Mouse (Mus musculus) kidney, embryonic 15.5 days (tissue): ENCODE measurements around the gene Sptlc2. TPM values are rescaled to one million over a fixed set of nuclear protein-coding genes. Genes with fewer than 3 reads are reported as not detected.

Experiments used
- ATAC-seq: fragments of 200-750 bp; cut with Nextera tagmentation; replicated peaks from 2 replicates; pipeline ENCODE4 v1.8.0; 2017; ENCODE audit warnings: moderate TSS enrichment; ENCODE audit not compliant: low FRiP score
- H3K27ac ChIP-seq: fragments of 300-500 bp; sonication (generic); 2 replicates; pipeline ENCODE4 v1.5.1; 2015; ENCODE audit warnings: mild to moderate bottlenecking, inconsistent platforms
- H3K27me3 ChIP-seq: fragments of 300-500 bp; sonication (generic); 2 replicates; pipeline ENCODE4 v1.6.1; 2015; ENCODE audit warnings: inconsistent platforms
- H3K36me3 ChIP-seq: fragments of 300-500 bp; sonication (generic); 2 replicates; pipeline ENCODE4 v1.6.1; 2015; ENCODE audit warnings: inconsistent platforms
- H3K4me1 ChIP-seq: fragments of 300-500 bp; sonication (generic); 2 replicates; pipeline ENCODE4 v1.6.1; 2015; ENCODE audit warnings: inconsistent platforms
- H3K4me2 ChIP-seq: fragments of 300-500 bp; sonication (generic); 2 replicates; pipeline ENCODE4 v1.6.1; 2015; ENCODE audit warnings: moderate library complexity, mild to moderate bottlenecking, inconsistent platforms
- H3K4me3 ChIP-seq: fragments of 300-500 bp; sonication (generic); replicated peaks from 2 replicates; pipeline ENCODE4 v1.5.1; 2015; ENCODE audit warnings: mild to moderate bottlenecking, inconsistent platforms
- H3K9ac ChIP-seq: fragments of 300-500 bp; sonication (generic); 2 replicates; pipeline ENCODE4 v1.6.1; 2015; ENCODE audit warnings: mild to moderate bottlenecking, inconsistent platforms
- H3K9me3 ChIP-seq: fragments of 300-500 bp; sonication (generic); replicated peaks from 2 replicates; pipeline ENCODE4 v1.6.1; 2016; ENCODE audit warnings: inconsistent platforms
- WGBS: fragments of 180-500 bp; shearing (Covaris S2); methylation state at CpG from one replicate; pipeline ENCODE4 v1.1.7; 2015; ENCODE audit warnings: mixed read lengths; 5-methylcytosine and 5-hydroxymethylcytosine counted together
- polyA plus RNA-seq: library from polyadenylated mRNA; unstranded; fragments of >200 nt; fragmentation: Nextera tagmentation; extraction: Ambion mirVana; gene quantifications from 2 replicates; pipeline ENCODE4 v1.2.1, GENCODE M21; 2015

The Sptlc2 gene
- polyA plus RNA-seq = 75.4 and 78.5 TPM in 2 replicates

- under 1% methylated on average over 45 of the region's 45 CpGs for WGBS
- no peaks in the 10 kb centered on the region for H3K9me3 ChIP-seq
- peak within 1 kb of the TSS; percentile 90 for H3K9ac ChIP-seq
- no peaks in the 10 kb centered on the region for H3K27me3 ChIP-seq
- peaks cover 13% of the 10 kb centered on the region for H3K4me1 ChIP-seq
- peak within 1 kb of the TSS; percentile 89 for H3K27ac ChIP-seq
- no peaks in the 10 kb centered on the region for H3K36me3 ChIP-seq
- peak; percentile 99 for ATAC-seq
- peak within 1 kb of the TSS; percentile 94 for H3K4me2 ChIP-seq
- H3K4me3 ChIP-seq = peak within 1 kb of the TSS; percentile 99
Observed at GRCm38 (mm10) chr12:87388122-87388774, at the start of gene Sptlc2. Gene Sptlc2 (minus strand): TSS chr12:87388355.

- WGBS = 74% methylated on average over 8 of the region's 8 CpGs
- no peaks in the 10 kb centered on the region for H3K4me1 ChIP-seq
- no peak for ATAC-seq
- no peak overlapping the region for H3K9ac ChIP-seq
- no peak overlapping the region for H3K27ac ChIP-seq
- peaks cover 97% of the 10 kb centered on the region for H3K36me3 ChIP-seq
- H3K27me3 ChIP-seq = no peaks in the 10 kb centered on the region
- no peak overlapping the region for H3K4me2 ChIP-seq
- no peaks in the 10 kb centered on the region for H3K9me3 ChIP-seq
- no peak overlapping the region for H3K4me3 ChIP-seq
Observed at GRCm38 (mm10) chr12:87428885-87429284, 40.7 kb upstream of the Sptlc2 start.

GRCm38 (mm10) chr12:87428295-87428694, 40.1 kb upstream of the Sptlc2 start:
- H3K4me1 ChIP-seq = no peaks in the 10 kb centered on the region
- peaks cover 97% of the 10 kb centered on the region for H3K36me3 ChIP-seq
- H3K4me2 ChIP-seq = no peak overlapping the region
- no peak overlapping the region for H3K9ac ChIP-seq
- 89% methylated on average over 2 of the region's 2 CpGs for WGBS
- ATAC-seq = no peak
- H3K27ac ChIP-seq = no peak overlapping the region
- H3K9me3 ChIP-seq = no peaks in the 10 kb centered on the region
- no peak overlapping the region for H3K4me3 ChIP-seq
- H3K27me3 ChIP-seq = no peaks in the 10 kb centered on the region

GRCm38 (mm10) chr12:87426354-87427031, 38.3 kb upstream of the Sptlc2 start:
- Histone ChIP-seq H3K9ac (no peak overlapping the region), H3K36me3 (peaks cover 87% of the 10 kb centered on the region), H3K4me1 (no peaks in the 10 kb centered on the region), H3K4me2 (no peak overlapping the region), H3K27me3 (no peaks in the 10 kb centered on the region), H3K9me3 (no peaks in the 10 kb centered on the region), H3K27ac (0 out of 2 replicates have a peak overlapping the region, but pooled peaks have one; percentile 10), H3K4me3 (no peak overlapping the region)
- WGBS = 88% methylated on average over 5 of the region's 5 CpGs
- ATAC-seq = no peak

- H3K9ac ChIP-seq = no peak overlapping the region
- H3K4me2 ChIP-seq = no peak overlapping the region
- WGBS = 34% methylated on average over 3 of the region's 3 CpGs
- no peaks in the 10 kb centered on the region for H3K9me3 ChIP-seq
- H3K27ac ChIP-seq = no peak overlapping the region
- H3K4me3 ChIP-seq = no peak overlapping the region
- H3K27me3 ChIP-seq = no peaks in the 10 kb centered on the region
- ATAC-seq = no peak
- H3K36me3 ChIP-seq = peaks cover 67% of the 10 kb centered on the region
- H3K4me1 ChIP-seq = no peaks in the 10 kb centered on the region
Observed at GRCm38 (mm10) chr12:87424516-87424915, 36.4 kb upstream of the Sptlc2 start.

GRCm38 (mm10) chr12:87423700-87424099, 35.5 kb upstream of the Sptlc2 start:
- no peak for ATAC-seq

GRCm38 (mm10) chr12:87421708-87422507, 33.8 kb upstream of the Sptlc2 start:
- Histone ChIP-seq H3K27ac (no peak overlapping the region), H3K9ac (no peak overlapping the region), H3K4me3 (no peak overlapping the region), H3K4me2 (no peak overlapping the region), H3K36me3 (peaks cover 41% of the 10 kb centered on the region), H3K9me3 (no peaks in the 10 kb centered on the region), H3K4me1 (0 out of 2 replicates have a peak, but pooled peaks cover 8% of the 10 kb centered on the region), H3K27me3 (no peaks in the 10 kb centered on the region)
- 81% methylated on average over 5 of the region's 5 CpGs for WGBS
- no peak for ATAC-seq

More at GRCm38 (mm10) chr12:87423700-87424099, 35.5 kb upstream of the Sptlc2 start:
- 0 out of 2 replicates have a peak, but pooled peaks cover 7% of the 10 kb centered on the region for H3K4me1 ChIP-seq
- no peak overlapping the region for H3K27ac ChIP-seq
- peaks cover 59% of the 10 kb centered on the region for H3K36me3 ChIP-seq
- no peaks in the 10 kb centered on the region for H3K27me3 ChIP-seq
- WGBS = 56% methylated on average over 1 of the region's 1 CpGs
- no peak overlapping the region for H3K4me3 ChIP-seq
- no peak overlapping the region for H3K9ac ChIP-seq
- no peaks in the 10 kb centered on the region for H3K9me3 ChIP-seq
- no peak overlapping the region for H3K4me2 ChIP-seq

GRCm38 (mm10) chr12:87419974-87420485, 31.9 kb upstream of the Sptlc2 start:
- H3K4me3 ChIP-seq = no peak overlapping the region
- WGBS = 62% methylated on average over 12 of the region's 12 CpGs
- H3K36me3 ChIP-seq = peaks cover 24% of the 10 kb centered on the region
- no peak overlapping the region for H3K4me2 ChIP-seq
- no peaks in the 10 kb centered on the region for H3K27me3 ChIP-seq
- no peak overlapping the region for H3K9ac ChIP-seq
- ATAC-seq = no peak
- no peak overlapping the region for H3K27ac ChIP-seq
- H3K4me1 ChIP-seq = 0 out of 2 replicates have a peak, but pooled peaks cover 8% of the 10 kb centered on the region
- H3K9me3 ChIP-seq = no peaks in the 10 kb centered on the region

- no peak overlapping the region for H3K27ac ChIP-seq
- H3K36me3 ChIP-seq = peaks cover 15% of the 10 kb centered on the region
- 0 out of 2 replicates have a peak, but pooled peaks cover 8% of the 10 kb centered on the region for H3K4me1 ChIP-seq
- H3K9me3 ChIP-seq = no peaks in the 10 kb centered on the region
- ATAC-seq = peak; percentile 48
- H3K4me3 ChIP-seq = no peak overlapping the region
- no peaks in the 10 kb centered on the region for H3K27me3 ChIP-seq
- no peak overlapping the region for H3K4me2 ChIP-seq
- H3K9ac ChIP-seq = no peak overlapping the region
- 59% methylated on average over 5 of the region's 5 CpGs for WGBS
Observed at GRCm38 (mm10) chr12:87418921-87419320, 30.8 kb upstream of the Sptlc2 start.

- no peaks in the 10 kb centered on the region for H3K36me3 ChIP-seq
- no peak for ATAC-seq
- 40% methylated on average over 7 of the region's 7 CpGs for WGBS
- no peak overlapping the region for H3K27ac ChIP-seq
- H3K9me3 ChIP-seq = no peaks in the 10 kb centered on the region
- H3K9ac ChIP-seq = no peak overlapping the region
- 0 out of 2 replicates have a peak, but pooled peaks cover 8% of the 10 kb centered on the region for H3K4me1 ChIP-seq
- no peak overlapping the region for H3K4me2 ChIP-seq
- no peak overlapping the region for H3K4me3 ChIP-seq
- no peaks in the 10 kb centered on the region for H3K27me3 ChIP-seq
Observed at GRCm38 (mm10) chr12:87416690-87417089, 28.5 kb upstream of the Sptlc2 start.

- H3K4me3 ChIP-seq = no peak overlapping the region
Observed at GRCm38 (mm10) chr12:87415358-87415757, 27.2 kb upstream of the Sptlc2 start.

More at GRCm38 (mm10) chr12:87415358-87415757, 27.2 kb upstream of the Sptlc2 start:
- Histone ChIP-seq H3K9ac (no peak overlapping the region), H3K4me1 (0 out of 2 replicates have a peak, but pooled peaks cover 8% of the 10 kb centered on the region), H3K36me3 (no peaks in the 10 kb centered on the region), H3K9me3 (no peaks in the 10 kb centered on the region), H3K27ac (no peak overlapping the region), H3K4me2 (no peak overlapping the region), H3K27me3 (no peaks in the 10 kb centered on the region)
- 78% methylated on average over 4 of the region's 4 CpGs for WGBS
- ATAC-seq = no peak
